ENCODE assay signal across 7 mouse cellular contexts in genomic region chr2:11705201-11706025, GRCm38 (mm10). TPM values are rescaled to one million over a fixed set of nuclear protein-coding genes. Genes with fewer than 3 reads are reported as not detected.
DNase-seq lines count a peak whose midpoint lies in the region; ATAC-seq lines count a peak whose summit lies in the region.

TSS of gene Il15ra (plus strand) at chr2:11705290.

- DNase-seq in adrenal gland, adult (ENCODE audit: inconsistent age in 2 of 2, low spot score in 1 of 2) = peak; percentile 86 to 95
- DNase-seq in embryo, embryonic 11 days = peak; percentile 52
- peak; percentile 89 for DNase-seq in gastrocnemius, postnatal 25 days
- peak; percentile 56 to 72 for DNase-seq in left cerebral cortex, postnatal 36 days (ENCODE audit: low spot score in 2 of 2)
- DNase-seq in mesoderm, embryonic 11.5 days (ENCODE audit: low read depth, low spot score) = peak; percentile 42
- DNase-seq in right cerebral cortex, postnatal 4 days = peak; percentile 45

- peak; percentile 93 for ATAC-seq in inflammation-experienced regulatory T-cells, adult 6 months

- intact Hi-C loops in left cerebral cortex, postnatal 36 days (cut with DNase I) = no loop called here

RNA-seq across cellular contexts. Expression of gene Il15ra, which starts in this region (rescaled TPM):
- total RNA-seq in gastrocnemius, postnatal 25 days (2021) = 10 to 100 TPM; 24.7 to 26.6 TPM
- polyA plus RNA-seq in inflammation-experienced regulatory T-cells, adult 6 months (2017; shearing (Covaris generic)) = 10 to 100 TPM; 26.6 to 36.7 (median 29.9) TPM
- total RNA-seq in left cerebral cortex, postnatal 36 days (2021) = 1 to 10 TPM; 4.7 to 9.4 TPM

Comparison
In these comparisons a context has a peak if more than half of its experiments do, and no peak if none do; other contexts are left out.
1. Peak in every context shown above with its lines: DNase-seq and ATAC-seq.